Mouse (Mus musculus): ENCODE measurements at regions not wholly inside any gene's neighbourhood (a gene's known extent, or its start where the extent isn't known, plus 50 kb on each side); places are given as distances from the start of the nearest gene placed in this dataset.

DNA sequence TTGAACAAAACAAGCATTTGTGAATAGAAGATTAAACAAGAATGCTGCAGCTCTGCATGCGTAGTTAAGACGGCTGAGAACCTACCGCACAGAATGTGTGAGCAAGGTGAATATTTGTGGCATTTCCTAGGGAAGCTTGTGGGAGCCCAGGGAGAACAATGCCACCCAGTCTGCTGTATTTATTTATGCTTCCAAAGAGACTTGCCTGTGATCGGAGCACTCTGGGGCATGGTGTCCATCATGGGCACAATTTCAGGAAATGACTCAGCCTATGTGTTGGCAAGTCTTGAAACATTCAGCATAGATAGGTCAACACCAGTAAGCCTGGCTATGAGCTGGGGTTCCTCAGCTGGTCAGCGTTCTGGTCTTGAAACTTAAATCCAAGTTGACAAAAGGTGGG is 140.2 kb upstream of the Pkdcc start:
- TF ChIP-seq CTCF (IDR thresholded peaks at IDR 0.05; ENCODE audit: low read depth, low read length) (no peak), GATA2 (IDR thresholded peaks at IDR 0.05; ENCODE audit: borderline replicate concordance, low read depth, low read length) (no peak), GATA1 (IDR thresholded peaks at IDR 0.05; ENCODE audit: borderline replicate concordance, low read length) (no peak), POLR2AphosphoS5 (IDR thresholded peaks at IDR 0.05; ENCODE audit: insufficient replicate concordance, low read depth, low read length) (no peak)
